In genomic region chr2:20811506-20811905, GRCm38 (mm10) we compare ENCODE assay signal across 9 mouse cellular contexts.
DNase-seq lines count a peak whose midpoint lies in the region; ATAC-seq and TF ChIP-seq lines count a peak whose summit lies in the region.
"Had no signal": no experiment of that assay in that cellular context is flagged by ENCODE, and none has a peak within 500 bp of the region (broad histone marks: within the 10 kb centered on the region; RNA-seq: fewer than 3 reads in every experiment).

No protein-coding gene starts in this region.

- H3K4me1 ChIP-seq in brown adipose tissue, adult 24 weeks (ENCODE audit: control insufficient read depth, insufficient read depth, insufficient read length, low read length): no peaks in the 10 kb centered on the region
- no peaks in the 10 kb centered on the region for H3K4me1 ChIP-seq in intestine, embryonic 16.5 days (ENCODE audit: control insufficient read depth, insufficient read depth, low read length)

- H3K9me3 ChIP-seq in intestine, embryonic 16.5 days (ENCODE audit: control insufficient read depth, low read length): no peaks in the 10 kb centered on the region

- H3K27me3 ChIP-seq in intestine, embryonic 16.5 days (replicated peaks; ENCODE audit: control insufficient read depth, insufficient read depth, low read length): no peaks in the 10 kb centered on the region

- no peak overlapping the region for H3K4me2 ChIP-seq in intestine, embryonic 16.5 days (ENCODE audit: low read depth, low read length)

- H3K4me3 ChIP-seq in gastrocnemius, adult 2 months: no peak overlapping the region
- H3K4me3 ChIP-seq in brown adipose tissue, adult 24 weeks (ENCODE audit: insufficient read depth, low read depth, low read length): 0 out of 2 replicates have a peak overlapping the region, but pooled peaks have one; percentile 29
- no peak overlapping the region for H3K4me3 ChIP-seq in intestine, embryonic 16.5 days (ENCODE audit: low read length)

- no peak for ATAC-seq in intestine, embryonic 16.5 days

- WGBS in intestine, embryonic 16.5 days: 77% methylated on average over 8 of the region's 8 CpGs

- TF ChIP-seq CTCF in gastrocnemius, adult 2 months (IDR thresholded peaks at IDR 0.05): no peak

- H3K27ac ChIP-seq in gastrocnemius, adult 2 months: no peak overlapping the region
- no peak overlapping the region for H3K27ac ChIP-seq in brown adipose tissue, adult 24 weeks (replicated peaks; ENCODE audit: low read depth, low read length)
- no peak overlapping the region for H3K27ac ChIP-seq in intestine, embryonic 16.5 days (ENCODE audit: low read length)
- H3K27ac ChIP-seq: kidney, postnatal 0 days had no signal

- 0 out of 2 replicates have a peak, but pooled peaks cover 8% of the 10 kb centered on the region for H3K36me3 ChIP-seq in intestine, embryonic 16.5 days (ENCODE audit: control insufficient read depth, insufficient read depth, low read length)

- no peak overlapping the region for H3K9ac ChIP-seq in intestine, embryonic 16.5 days (ENCODE audit: low read depth, low read length)

- DNase-seq in gastrocnemius, adult 2 months: peak; percentile 46
- no peak for DNase-seq in gastrocnemius, postnatal 25 days
- peak; percentile 52 for DNase-seq in 3T3-L1 (ENCODE audit: low read depth, low spot score)
- DNase-seq in layer of hippocampus, postnatal 36 days: peak; percentile 5 to 6
- no peak for DNase-seq in thymus, postnatal 10 days (ENCODE audit: low spot score in 2 of 2)
- no peak for DNase-seq in embryo, embryonic 10.5 days (ENCODE audit: low spot score)

- intact Hi-C loops in gastrocnemius, adult 2 months (cut with DNase I): no loop called here

Comparison
In these comparisons a context has a peak if more than half of its experiments do, and no peak if none do; other contexts are left out.
1. DNase-seq: peak in gastrocnemius, adult 2 months (single experiment), 3T3-L1 (single experiment) and layer of hippocampus, postnatal 36 days (2 of 2); none in gastrocnemius, postnatal 25 days (single experiment), thymus, postnatal 10 days (0 of 2) and embryo, embryonic 10.5 days (single experiment).